Mouse (Mus musculus) layer of hippocampus, adult 9-11 months (tissue): ENCODE results near the gene Serpina11.
"Not testable (repeated sequence)": the region's sequence is repeated elsewhere in the genome, so short reads cannot be mapped to it uniquely, and the experiment has no call there.

Source experiments
- DNase-seq: peaks from one replicate; pipeline ENCODE4 v3.0.0; 2022

The Serpina11 gene

DNA sequence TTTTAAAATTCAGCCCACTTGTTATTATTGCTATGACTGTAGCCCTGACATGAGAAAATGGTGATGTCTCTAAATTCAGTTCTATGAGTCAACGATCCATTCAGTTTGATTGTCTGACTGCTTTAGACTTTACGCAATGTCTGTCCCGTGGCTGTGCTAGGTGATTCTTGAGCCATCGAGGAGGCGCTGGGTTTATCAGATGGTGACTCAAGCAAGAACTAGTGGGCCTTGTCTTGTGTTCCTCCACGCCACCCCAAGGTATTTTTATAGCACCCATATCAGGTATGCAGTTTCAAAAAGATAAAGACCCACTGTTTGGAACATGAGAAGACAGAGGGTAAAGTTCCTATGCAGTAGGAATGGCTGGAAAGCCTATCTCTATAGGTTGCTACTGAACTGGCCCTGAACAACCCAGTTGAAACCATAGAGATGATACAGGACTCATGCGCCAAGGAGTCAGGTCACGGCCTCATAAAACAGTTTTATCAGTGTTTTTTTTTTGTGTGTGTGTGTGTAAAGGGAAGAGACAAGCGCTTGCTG, 20.1 kb downstream of the Serpina11 start:
- no peak for DNase-seq

DNA sequence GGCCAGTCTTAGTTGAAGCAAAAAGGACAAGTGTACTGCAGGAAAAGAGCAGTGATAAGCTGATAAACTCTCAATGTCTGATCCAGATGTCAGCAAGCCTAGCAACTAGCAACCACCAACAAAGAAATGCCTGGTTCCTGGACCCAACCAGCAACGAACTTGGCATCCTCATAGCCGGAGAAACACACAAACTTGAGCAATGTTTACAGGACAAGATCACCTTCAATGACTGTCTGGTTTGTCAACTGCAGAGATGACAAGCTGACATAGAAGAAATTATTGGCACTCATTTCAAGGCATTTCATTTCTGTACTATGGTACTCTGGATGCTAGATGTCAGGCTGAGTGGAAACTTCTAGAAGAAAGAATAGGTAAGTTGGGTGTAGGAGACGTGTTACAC, 23.0 kb downstream of the Serpina11 start:
- DNase-seq: no peak

DNA sequence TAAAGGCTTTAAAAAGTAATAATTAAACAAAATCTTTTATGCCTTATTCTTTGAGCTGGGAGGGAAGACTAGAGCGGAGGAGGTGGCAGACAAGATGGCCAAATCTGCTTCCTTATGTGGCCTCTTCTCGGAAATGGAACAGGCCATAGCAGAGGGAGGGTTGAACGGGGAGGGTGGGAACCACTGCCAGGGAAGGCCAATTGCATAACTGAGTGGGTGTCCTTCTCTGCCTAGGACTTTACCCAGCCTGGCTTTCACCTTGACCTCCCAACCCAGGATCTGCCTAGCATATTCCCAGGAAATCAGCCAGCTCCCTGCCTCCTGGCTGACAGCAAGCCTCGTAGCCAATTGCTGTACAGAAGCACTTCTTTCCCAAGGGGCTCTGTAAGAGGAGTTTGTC, 26.5 kb downstream of the Serpina11 start:
- no peak for DNase-seq

DNA sequence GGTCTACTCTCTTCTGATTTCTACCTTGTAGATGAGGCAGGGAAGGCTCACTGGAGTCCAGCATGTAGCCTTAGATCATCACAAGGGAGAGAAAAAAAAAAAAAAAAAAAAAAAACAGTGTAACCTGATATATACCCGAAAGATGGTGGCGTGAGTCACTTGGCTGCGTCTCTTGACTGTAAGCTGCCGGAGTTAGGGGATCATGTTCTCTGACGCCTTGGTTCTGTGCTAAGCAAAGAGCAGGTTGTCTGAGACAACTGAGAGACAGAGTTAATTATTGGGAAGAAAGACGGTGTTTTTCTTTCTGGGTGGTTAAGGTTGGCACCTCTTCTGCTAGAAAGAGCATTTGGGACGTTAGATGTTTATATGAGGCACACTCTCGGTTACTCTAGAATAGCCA, 26.9 kb downstream of the Serpina11 start:
- no peak for DNase-seq

DNA sequence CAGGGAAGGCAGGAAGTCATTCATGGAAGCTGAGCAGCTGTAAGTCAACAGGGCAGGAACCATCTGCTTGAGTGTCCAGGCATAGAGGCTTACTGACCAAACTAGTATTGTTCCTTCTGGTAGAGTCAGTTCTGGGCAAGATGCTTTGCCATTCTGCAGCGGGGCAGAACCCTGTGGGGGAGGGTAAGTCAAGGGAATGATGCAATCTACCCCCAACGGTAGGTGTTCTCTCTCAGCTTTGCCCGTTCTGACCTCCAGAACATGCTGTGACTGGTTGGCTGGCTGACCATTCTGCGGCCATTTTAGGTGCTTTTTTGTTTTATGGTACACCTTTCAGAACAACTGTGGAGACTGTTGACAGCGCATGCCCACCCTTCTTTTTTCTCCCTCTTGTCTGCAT, 27.4 kb downstream of the Serpina11 start:
- DNase-seq: no peak

DNA sequence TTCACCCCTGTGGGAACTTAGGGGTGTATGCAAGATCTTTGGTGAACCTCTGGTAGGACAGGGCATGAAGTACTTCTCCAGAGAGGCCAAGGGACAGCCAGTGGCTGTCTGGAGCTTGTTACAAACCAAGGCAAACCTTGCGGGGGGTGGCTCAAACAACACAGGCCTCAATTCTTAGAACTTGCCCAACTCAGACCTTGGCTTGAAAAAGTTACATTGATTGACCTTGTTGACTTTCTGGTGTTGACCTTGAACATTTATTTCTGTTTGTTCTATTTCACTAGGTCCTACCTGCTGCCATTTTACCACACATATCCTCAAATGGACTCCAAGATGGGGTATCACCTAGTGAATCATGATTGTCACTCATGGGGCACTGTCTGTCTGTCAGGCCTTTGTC, 28.0 kb downstream of the Serpina11 start:
- DNase-seq: no peak

DNA sequence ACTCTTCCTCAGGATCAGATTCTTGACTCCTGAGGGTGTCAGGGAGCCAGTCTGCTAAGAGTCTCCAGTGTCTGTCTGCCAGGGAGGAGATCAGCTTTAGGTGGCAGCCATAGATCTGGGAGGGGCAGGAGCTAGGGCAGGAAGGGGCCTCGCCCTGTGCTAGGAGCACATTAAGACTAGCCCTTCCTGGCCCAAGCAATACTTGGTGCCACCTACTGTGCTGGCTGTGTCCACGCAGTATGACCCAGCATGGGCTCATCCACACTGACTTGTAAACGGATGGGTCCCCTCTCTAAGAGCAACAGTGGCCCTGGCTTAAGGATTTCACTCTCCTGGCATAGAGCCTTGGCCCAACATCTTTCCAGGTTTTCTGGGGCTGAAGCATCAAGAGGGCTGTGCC, 31.0 kb downstream of the Serpina11 start, which contains the start of gene Serpina1e:
TSS of gene Serpina1e (minus strand) at position 178 of the 400 bp plus-strand sequence.
- DNase-seq: no peak

DNA sequence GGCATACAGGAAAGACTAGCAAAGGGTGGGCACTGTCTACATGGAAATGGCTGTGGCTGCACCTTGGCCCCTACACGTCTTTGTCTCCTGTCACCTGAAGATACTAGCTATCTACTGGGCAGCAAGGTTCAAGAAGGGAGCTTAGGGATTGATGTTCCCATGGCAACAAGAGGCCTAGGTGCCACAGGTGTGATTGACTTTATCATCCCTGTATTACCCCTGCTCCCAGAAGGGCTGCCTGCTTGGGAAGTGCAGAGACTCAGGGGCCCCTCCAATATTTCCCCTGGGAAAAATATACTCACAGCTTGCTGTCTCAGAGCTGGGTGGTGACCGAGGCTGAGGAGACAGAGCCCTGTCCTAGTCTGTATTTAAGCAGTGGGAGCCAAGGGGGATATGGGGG, 33.2 kb downstream of the Serpina11 start:
- not testable (repeated sequence) for DNase-seq

DNA sequence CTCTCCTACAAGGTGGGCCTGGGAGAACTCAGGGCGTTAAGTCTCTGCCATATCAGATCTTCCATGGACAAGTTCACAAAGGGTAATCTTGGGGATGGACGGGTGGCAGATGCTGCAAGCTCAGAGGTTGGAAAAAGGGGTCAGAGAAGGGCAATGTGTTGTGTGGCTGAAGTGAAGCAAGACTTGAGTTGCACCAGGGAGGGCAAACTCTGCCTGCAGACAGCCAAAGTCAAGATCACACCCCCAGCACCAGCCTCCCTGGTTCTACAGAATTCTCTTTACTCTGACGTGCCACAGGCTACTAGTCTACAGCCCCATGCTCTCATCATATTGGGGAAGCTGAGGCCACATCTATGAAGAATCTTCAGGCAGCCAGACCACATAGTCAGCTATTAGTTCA, 36.8 kb downstream of the Serpina11 start:
- not testable (repeated sequence) for DNase-seq

DNA sequence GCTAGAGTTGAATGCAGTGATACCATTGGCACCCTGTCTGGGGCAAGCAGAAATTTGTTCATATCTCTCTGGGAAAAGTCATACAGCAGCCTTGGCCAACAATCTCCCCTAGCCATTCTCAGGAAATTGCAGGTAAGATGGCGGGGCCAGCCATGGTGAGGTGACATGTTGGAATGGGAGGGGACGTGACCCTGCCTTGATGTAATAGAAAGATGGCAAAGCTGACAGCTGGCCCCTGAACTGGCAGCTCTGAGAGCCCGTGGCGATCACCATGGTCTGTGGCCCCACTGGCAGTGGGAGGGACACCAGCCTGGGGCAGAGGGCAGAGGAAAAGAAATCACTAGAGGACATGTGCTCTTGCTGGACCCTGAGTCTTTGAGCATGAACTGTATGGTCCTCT, 43.5 kb downstream of the Serpina11 start:
- no peak for DNase-seq
